Mouse (Mus musculus) myocyte (in vitro differentiated cells): ENCODE results near the gene Oprl1. TPM values are rescaled to one million over a fixed set of nuclear protein-coding genes. Genes with fewer than 3 reads are reported as not detected.
A peak's percentile ranks its signal among the peaks of the same experiment; 100 is the strongest.

ENCODE experiments used
- H3K27me3 ChIP-seq: one replicate; pipeline ENCODE4 v1.6.1; 2011; ENCODE audit not compliant: control insufficient read depth, insufficient read depth, insufficient read length
- H3K36me3 ChIP-seq: one replicate; pipeline ENCODE4 v1.6.1; 2011; ENCODE audit not compliant: control insufficient read depth, insufficient read depth
- H3K4me2 ChIP-seq: one replicate; pipeline ENCODE4 v1.6.1; 2011; ENCODE audit warnings: low read depth, control low read depth
- H3K4me3 ChIP-seq: one replicate; pipeline ENCODE4 v1.5.1; 2011; ENCODE audit warnings: mild to moderate bottlenecking, control low read depth, moderate library complexity
- H3K79me2 ChIP-seq: one replicate; pipeline ENCODE4 v1.6.1; 2011; ENCODE audit not compliant: control insufficient read depth, insufficient read depth
- H3ac ChIP-seq: one replicate; pipeline ENCODE4 v1.6.1; 2011; ENCODE audit not compliant: control insufficient read depth, insufficient read length
- CEBPB ChIP-seq: IDR thresholded peaks from 2 replicates; pipeline ENCODE4 v1.6.1; 2011; ENCODE audit warnings: mild to moderate bottlenecking, moderate library complexity; ENCODE audit not compliant: poor library complexity, insufficient read depth, severe bottlenecking
- E2F4 ChIP-seq: IDR thresholded peaks from one replicate; pipeline ENCODE4 v1.6.1; 2011; ENCODE audit warnings: mild to moderate bottlenecking, control low read depth, moderate library complexity; ENCODE audit not compliant: insufficient read depth
- MAX ChIP-seq: IDR thresholded peaks from one replicate; pipeline ENCODE4 v1.6.1; 2011; ENCODE audit warnings: low read depth, mild to moderate bottlenecking, control low read depth
- MYOD1 ChIP-seq, 3 experiments: IDR thresholded peaks; one replicate each; pipeline ENCODE4 v1.6.1; 2011; ENCODE audit warnings: control low read depth in 2 of 3, low read depth in 2 of 3, mild to moderate bottlenecking in 2 of 3, moderate library complexity in 1 of 3; ENCODE audit not compliant: insufficient read length in 2 of 3, control insufficient read depth in 1 of 3
- MYOG ChIP-seq, 3 experiments: IDR thresholded peaks; one replicate each; pipeline ENCODE4 v1.6.1; 2011; ENCODE audit warnings: control low read depth in 2 of 3, low read depth in 2 of 3, mild to moderate bottlenecking in 2 of 3; ENCODE audit not compliant: insufficient read length in 2 of 3, control insufficient read depth in 1 of 3, insufficient read depth in 1 of 3
- POLR2A ChIP-seq: IDR thresholded peaks from one replicate; pipeline ENCODE4 v1.6.1; 2011; ENCODE audit warnings: low read depth, mild to moderate bottlenecking, control low read depth, moderate library complexity; ENCODE audit not compliant: insufficient read length
- POLR2AphosphoS2 ChIP-seq: IDR thresholded peaks from one replicate; pipeline ENCODE4 v1.6.1; 2011; ENCODE audit warnings: low read depth, control low read depth; ENCODE audit not compliant: insufficient read length
- REST ChIP-seq: IDR thresholded peaks from one replicate; pipeline ENCODE4 v1.6.1; 2011; ENCODE audit warnings: mild to moderate bottlenecking, control low read depth, moderate library complexity; ENCODE audit not compliant: insufficient read depth, insufficient read length
- SRF ChIP-seq: IDR thresholded peaks from one replicate; pipeline ENCODE4 v1.6.1; 2011; ENCODE audit warnings: low read depth; ENCODE audit not compliant: control insufficient read depth, insufficient read length
- TCF12 ChIP-seq: IDR thresholded peaks from one replicate; pipeline ENCODE4 v1.6.1; 2011; ENCODE audit warnings: mild to moderate bottlenecking, control low read depth; ENCODE audit not compliant: poor library complexity, insufficient read depth, severe bottlenecking
- TCF3 ChIP-seq: IDR thresholded peaks from one replicate; pipeline ENCODE4 v1.6.1; 2011; ENCODE audit warnings: low read depth, control low read depth; ENCODE audit not compliant: insufficient read length
- USF1 ChIP-seq: IDR thresholded peaks from one replicate; pipeline ENCODE4 v1.6.1; 2011; ENCODE audit warnings: low read depth, mild to moderate bottlenecking, control low read depth, moderate library complexity
- polyA plus RNA-seq: library from polyadenylated mRNA; unstranded; fragments of >200 nt; fragmentation: generic; extraction: Trizol; gene quantifications from one replicate; pipeline ENCODE4 v1.2.1, GENCODE M21; 2012; ENCODE audit warnings: missing spikeins

Gene Oprl1
- polyA plus RNA-seq, 1 experiment, result not detected

GRCm38 (mm10) chr2:181691571-181691970, 23.2 kb upstream of the Oprl1 start:
- Histone ChIP-seq H3K36me3 (no peaks in the 10 kb centered on the region), H3K4me3 (no peak overlapping the region), H3K79me2 (no peaks in the 10 kb centered on the region), H3K4me2 (no peak overlapping the region), H3ac (no peak overlapping the region), H3K27me3 (no peaks in the 10 kb centered on the region)
- TF ChIP-seq POLR2A (no peak), E2F4 (no peak), USF1 (no peak), MYOG (IDR thresholded peaks at IDR 0.05; ENCODE audit: control insufficient read depth in 1 of 3, insufficient read depth in 1 of 3, insufficient read length in 2 of 3, low read depth in 2 of 3) (no peak), REST (no peak), SRF (no peak)

- Histone ChIP-seq H3K79me2 (no peaks in the 10 kb centered on the region), H3K36me3 (no peaks in the 10 kb centered on the region), H3ac (no peak overlapping the region), H3K4me3 (peak overlapping the region; percentile 70), H3K4me2 (no peak overlapping the region), H3K27me3 (peaks cover 5% of the 10 kb centered on the region)
- TF ChIP-seq USF1 (no peak), TCF3 (no peak), POLR2A (no peak), MYOD1 (IDR thresholded peaks at IDR 0.05; ENCODE audit: control insufficient read depth in 1 of 3, insufficient read length in 2 of 3, low read depth in 2 of 3) (no peak), SRF (no peak), CEBPB (no peak), E2F4 (no peak), MYOG (IDR thresholded peaks at IDR 0.05; ENCODE audit: control insufficient read depth in 1 of 3, insufficient read depth in 1 of 3, insufficient read length in 2 of 3, low read depth in 2 of 3) (no peak), TCF12 (no peak), REST (no peak), POLR2AphosphoS2 (no peak), MAX (no peak)
These were observed 22.5 kb upstream of the Oprl1 start for GRCm38 (mm10) chr2:181692304-181692703.

DNA sequence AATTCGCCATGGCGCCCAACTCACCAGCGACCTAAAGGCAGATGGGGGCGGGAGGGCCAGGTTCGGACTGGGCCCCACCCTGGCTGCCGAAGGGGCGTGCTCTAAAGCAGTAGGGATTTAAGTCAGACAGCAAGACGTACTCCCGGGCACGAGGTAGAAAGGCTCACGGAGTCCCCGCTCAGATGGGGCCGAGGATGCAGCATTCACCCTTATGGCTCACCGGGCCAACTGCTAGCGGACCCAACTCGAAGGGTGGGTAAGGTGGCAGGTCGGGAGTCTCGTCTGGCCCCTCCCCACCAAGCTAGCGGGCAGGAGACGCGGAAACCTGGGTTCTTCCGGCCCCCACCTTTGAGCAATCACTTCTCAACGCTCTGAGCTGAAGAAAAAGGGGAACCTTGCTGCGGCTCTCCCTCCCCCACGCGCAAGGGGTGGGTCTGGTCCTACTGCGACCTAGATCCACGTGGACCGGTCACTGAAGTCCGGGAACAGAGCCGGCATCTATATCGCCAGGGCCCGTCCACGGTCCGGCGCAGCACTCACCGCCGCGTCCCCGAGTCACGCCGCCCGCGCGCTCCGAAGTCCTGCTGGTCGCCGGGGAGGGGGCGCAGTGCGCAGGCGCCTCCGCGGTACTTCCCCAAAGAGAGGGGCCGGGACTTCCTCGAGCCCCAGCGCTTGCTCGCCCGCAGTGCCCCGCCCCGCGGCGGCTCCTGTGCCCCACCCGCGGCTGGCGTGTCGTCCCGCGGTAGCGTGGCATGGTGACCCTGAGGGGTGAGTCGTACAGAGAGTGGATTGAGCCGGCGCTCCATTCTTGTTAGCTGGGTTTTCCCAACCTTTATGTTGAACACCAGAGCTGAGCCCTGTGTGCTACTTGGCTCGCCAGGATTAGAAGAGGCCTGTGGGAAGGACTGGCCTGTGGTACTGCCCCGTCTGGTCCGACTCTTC, 21.2 kb upstream of the Oprl1 start, which contains the start of gene Rgs19:
TSS of gene Rgs19 (minus strand) at position 639 of the 942 bp plus-strand sequence.
- Histone ChIP-seq H3ac (peak within 1 kb of the TSS; percentile 32), H3K79me2 (no peaks in the 10 kb centered on the region), H3K4me2 (peak within 1 kb of the TSS; percentile 90), H3K27me3 (peaks cover 8% of the 10 kb centered on the region), H3K36me3 (no peaks in the 10 kb centered on the region), H3K4me3 (peak within 1 kb of the TSS; percentile 70)
- peak; percentile 12 for TF ChIP-seq REST
- TF ChIP-seq SRF, result no peak
- TF ChIP-seq POLR2A, result peak; percentile 91
- peak; percentile 91 for TF ChIP-seq POLR2AphosphoS2

- H3ac ChIP-seq, result peak overlapping the region; percentile 32
- peak overlapping the region; percentile 90 for H3K4me2 ChIP-seq
- TF ChIP-seq TCF3 (no peak), POLR2A (no peak)
- no peaks in the 10 kb centered on the region for H3K79me2 ChIP-seq
- H3K4me3 ChIP-seq, result peak overlapping the region; percentile 70
- peaks cover 8% of the 10 kb centered on the region for H3K27me3 ChIP-seq
- no peaks in the 10 kb centered on the region for H3K36me3 ChIP-seq
These were observed 20.2 kb upstream of the Oprl1 start for GRCm38 (mm10) chr2:181694581-181694980.

DNA sequence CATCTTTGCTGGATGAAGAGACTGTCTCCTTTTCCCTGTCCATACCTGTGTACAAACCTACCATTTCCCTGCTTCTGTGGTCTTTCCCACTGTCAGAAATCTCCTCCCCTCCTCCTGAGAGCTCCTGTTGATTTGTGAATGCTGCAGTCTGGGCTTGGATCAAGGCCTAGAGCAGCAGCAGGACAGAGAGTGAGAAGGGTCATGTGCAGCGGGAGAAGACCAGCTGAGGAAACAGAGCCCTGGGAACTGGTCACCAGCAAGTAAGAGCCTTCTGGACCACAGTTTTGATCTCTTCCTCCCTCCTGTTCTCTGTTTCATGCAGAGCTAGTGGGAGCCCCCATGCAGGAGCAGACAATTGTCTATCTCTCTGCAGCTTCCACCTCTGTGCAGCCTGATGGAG, 19.0 kb upstream of the Oprl1 start:
- H3K4me2 ChIP-seq, result no peak overlapping the region
- no peaks in the 10 kb centered on the region for H3K79me2 ChIP-seq
- H3K27me3 ChIP-seq, result peaks cover 8% of the 10 kb centered on the region
- no peak overlapping the region for H3K4me3 ChIP-seq
- TF ChIP-seq MAX (no peak), CEBPB (no peak), SRF (no peak), POLR2AphosphoS2 (no peak), POLR2A (no peak), MYOD1 (IDR thresholded peaks at IDR 0.05; ENCODE audit: control insufficient read depth in 1 of 3, insufficient read length in 2 of 3, low read depth in 2 of 3) (no peak), MYOG (IDR thresholded peaks at IDR 0.05; ENCODE audit: control insufficient read depth in 1 of 3, insufficient read depth in 1 of 3, insufficient read length in 2 of 3, low read depth in 2 of 3) (no peak), TCF12 (no peak), TCF3 (no peak), REST (no peak), E2F4 (no peak), USF1 (no peak)
- H3K36me3 ChIP-seq, result no peaks in the 10 kb centered on the region
- no peak overlapping the region for H3ac ChIP-seq
